Mouse (Mus musculus): Measurements from ENCODE around the gene Nipsnap3b. TPM values are rescaled to one million over a fixed set of nuclear protein-coding genes. Genes with fewer than 3 reads are reported as not detected.

The Nipsnap3b gene
- total RNA-seq, 2 experiments from 2014 or later, result 24.0 to 43.3 TPM

Other genes with a start within 250 kb of the Nipsnap3b start
- not detected for gene Olfr275, start 197.3 kb upstream of the Nipsnap3b start, total RNA-seq (2021)
- gene Olfr273, start 152.6 kb upstream of the Nipsnap3b start, total RNA-seq (2021), result not detected
- gene Olfr272, start 92.7 kb upstream of the Nipsnap3b start, total RNA-seq (2021), result not detected
- not detected for gene Olfr270, start 47.3 kb upstream of the Nipsnap3b start, total RNA-seq (2021)
- gene Nipsnap3a, start 22.6 kb upstream of the Nipsnap3b start, total RNA-seq (2021), result not detected
- gene Abca1, start 148.0 kb downstream of the Nipsnap3b start, total RNA-seq (2021), result 100 to 1,000 TPM in 1 of 2 experiments, 10 to 100 TPM in 1; 71.5 to 274 TPM

Data from adrenal gland, adult 18-20 months (tissue).